Mouse (Mus musculus) forebrain, embryonic 13.5 days (tissue): Measurements from ENCODE around the gene Msi2. TPM values are rescaled to one million over a fixed set of nuclear protein-coding genes. Genes with fewer than 3 reads are reported as not detected.

Experiments
- ATAC-seq: fragments of 200-750 bp; cut with Nextera tagmentation; 2 replicates; pipeline ENCODE4 v1.8.0; 2017
- H3K27ac ChIP-seq: fragments of 300-500 bp; sonication (generic); 2 replicates; pipeline ENCODE4 v1.5.1; 2015; ENCODE audit warnings: inconsistent platforms, mild to moderate bottlenecking, moderate library complexity
- H3K27me3 ChIP-seq: fragments of 300-500 bp; sonication (generic); 2 replicates; pipeline ENCODE4 v1.6.1; 2015; ENCODE audit warnings: mild to moderate bottlenecking, inconsistent platforms
- H3K36me3 ChIP-seq: fragments of 300-500 bp; sonication (generic); 2 replicates; pipeline ENCODE4 v1.6.1; 2015; ENCODE audit warnings: mild to moderate bottlenecking, inconsistent platforms; ENCODE audit not compliant: poor library complexity, severe bottlenecking
- H3K4me1 ChIP-seq: fragments of 300-500 bp; sonication (generic); 2 replicates; pipeline ENCODE4 v1.6.1; 2015; ENCODE audit warnings: inconsistent platforms
- H3K4me2 ChIP-seq: fragments of 300-500 bp; sonication (generic); 2 replicates; pipeline ENCODE4 v1.6.1; 2015; ENCODE audit warnings: inconsistent platforms, mild to moderate bottlenecking, moderate library complexity
- H3K4me3 ChIP-seq: fragments of 300-500 bp; sonication (generic); 2 replicates; pipeline ENCODE4 v1.5.1; 2015; ENCODE audit warnings: mild to moderate bottlenecking, inconsistent platforms
- H3K9ac ChIP-seq: fragments of 300-500 bp; sonication (generic); 2 replicates; pipeline ENCODE4 v1.6.1; 2015; ENCODE audit warnings: mild to moderate bottlenecking, inconsistent platforms
- H3K9me3 ChIP-seq: fragments of 300-500 bp; sonication (generic); replicated peaks from 2 replicates; pipeline ENCODE4 v1.6.1; 2016; ENCODE audit warnings: inconsistent platforms
- WGBS: fragments of 180-500 bp; shearing (Covaris S2); methylation state at CpG from one replicate; pipeline ENCODE4 v1.1.7; 2015; 5-methylcytosine and 5-hydroxymethylcytosine counted together
- polyA plus RNA-seq: library from polyadenylated mRNA; unstranded; fragments of >200 nt; fragmentation: Nextera tagmentation; extraction: Ambion mirVana; gene quantifications from 2 replicates; pipeline ENCODE4 v1.2.1, GENCODE M21; 2015

Msi2 gene
- polyA plus RNA-seq, 1 experiment from 2014 or later, result 31.5 TPM

- peak overlapping the region; percentile 60 for H3K27ac ChIP-seq
Observed at GRCm38 (mm10) chr11:88551034-88551433, 167.3 kb downstream of the Msi2 start.

DNA sequence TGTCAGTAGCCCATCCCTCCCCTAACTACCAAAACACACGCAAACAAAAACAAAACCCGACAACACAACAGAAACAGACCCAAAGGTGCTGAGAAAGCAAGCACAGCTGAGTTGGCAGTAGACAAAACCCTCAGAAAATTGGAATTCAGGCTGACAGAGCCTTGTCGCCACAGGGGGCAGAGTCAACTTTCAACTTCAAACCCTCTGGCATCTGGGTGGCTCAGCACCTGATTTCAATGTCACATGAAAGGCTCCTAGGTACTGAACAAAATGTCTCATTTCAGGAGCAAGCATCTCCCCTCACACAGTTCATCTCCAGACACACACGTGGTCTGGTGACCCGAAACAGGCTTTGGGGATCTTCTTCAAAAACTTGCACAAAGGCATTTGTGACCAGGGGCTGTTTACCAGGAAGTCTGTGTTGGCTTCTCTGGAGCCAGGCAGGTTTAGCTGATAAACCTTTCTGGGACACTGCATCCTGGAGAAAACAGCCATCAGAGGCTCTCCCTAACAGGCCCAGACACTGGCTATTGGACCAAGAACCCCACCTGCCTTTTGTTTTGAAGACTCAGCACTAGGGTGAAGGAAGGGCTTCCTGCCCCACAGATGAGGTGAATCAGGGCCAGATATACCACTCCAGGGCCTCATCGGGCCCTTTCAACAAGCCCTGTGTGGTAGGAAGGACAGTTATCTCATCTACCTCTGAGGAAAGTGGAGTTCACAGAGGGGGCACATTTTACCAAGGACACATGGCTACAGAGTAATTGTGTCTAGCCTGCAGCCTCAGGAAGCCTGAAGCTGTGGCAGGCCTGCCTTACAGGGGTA lies 168.0 kb downstream of the Msi2 start:
- H3K27ac ChIP-seq, result peak overlapping the region; percentile 60
- H3K9me3 ChIP-seq, result no peaks in the 10 kb centered on the region
- ATAC-seq, result no peak
- H3K4me1 ChIP-seq, result peaks cover 88% of the 10 kb centered on the region
- H3K9ac ChIP-seq, result peak overlapping the region; percentile 38
- no peak overlapping the region for H3K4me2 ChIP-seq
- WGBS, result 34% methylated on average over 6 of the region's 6 CpGs
- H3K27me3 ChIP-seq, result no peaks in the 10 kb centered on the region
- H3K4me3 ChIP-seq, result no peak overlapping the region
- H3K36me3 ChIP-seq, result no peaks in the 10 kb centered on the region

More at GRCm38 (mm10) chr11:88551034-88551433, 167.3 kb downstream of the Msi2 start:
- H3K9me3 ChIP-seq, result no peaks in the 10 kb centered on the region
- peaks cover 95% of the 10 kb centered on the region for H3K4me1 ChIP-seq
- peak overlapping the region; percentile 38; the same call in 1 of the 2 replicates for H3K9ac ChIP-seq
- ATAC-seq, result peak; percentile 72
- no peaks in the 10 kb centered on the region for H3K27me3 ChIP-seq
- H3K4me2 ChIP-seq, result no peak overlapping the region
- 15% methylated on average over 3 of the region's 3 CpGs for WGBS
- H3K4me3 ChIP-seq, result no peak overlapping the region
- H3K36me3 ChIP-seq, result no peaks in the 10 kb centered on the region

DNA sequence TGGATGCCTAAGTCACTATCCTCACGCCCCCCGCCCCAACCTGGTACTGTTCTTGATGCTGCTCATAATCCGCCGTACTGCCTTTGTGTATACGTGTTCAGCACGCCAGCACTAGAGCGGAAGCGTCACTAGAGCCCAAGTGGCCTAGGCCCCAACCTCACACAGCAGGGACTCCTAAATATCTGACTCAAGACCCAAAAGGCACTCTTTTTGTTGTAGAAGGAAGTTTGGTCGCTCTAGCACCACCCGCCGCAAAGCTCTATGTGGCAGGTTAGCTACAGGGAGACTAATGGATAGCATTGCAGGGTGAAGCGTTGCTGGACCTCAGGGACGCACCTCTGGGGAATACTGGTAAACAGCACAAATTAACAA lies 168.8 kb downstream of the Msi2 start:
- H3K27me3 ChIP-seq, result no peaks in the 10 kb centered on the region
- no peak overlapping the region for H3K9ac ChIP-seq
- 69% methylated on average over 13 of the region's 13 CpGs for WGBS
- H3K9me3 ChIP-seq, result no peaks in the 10 kb centered on the region
- H3K4me2 ChIP-seq, result no peak overlapping the region
- no peak overlapping the region for H3K27ac ChIP-seq
- no peaks in the 10 kb centered on the region for H3K36me3 ChIP-seq
- no peak overlapping the region for H3K4me3 ChIP-seq
- no peak for ATAC-seq
- H3K4me1 ChIP-seq, result peaks cover 80% of the 10 kb centered on the region

DNA sequence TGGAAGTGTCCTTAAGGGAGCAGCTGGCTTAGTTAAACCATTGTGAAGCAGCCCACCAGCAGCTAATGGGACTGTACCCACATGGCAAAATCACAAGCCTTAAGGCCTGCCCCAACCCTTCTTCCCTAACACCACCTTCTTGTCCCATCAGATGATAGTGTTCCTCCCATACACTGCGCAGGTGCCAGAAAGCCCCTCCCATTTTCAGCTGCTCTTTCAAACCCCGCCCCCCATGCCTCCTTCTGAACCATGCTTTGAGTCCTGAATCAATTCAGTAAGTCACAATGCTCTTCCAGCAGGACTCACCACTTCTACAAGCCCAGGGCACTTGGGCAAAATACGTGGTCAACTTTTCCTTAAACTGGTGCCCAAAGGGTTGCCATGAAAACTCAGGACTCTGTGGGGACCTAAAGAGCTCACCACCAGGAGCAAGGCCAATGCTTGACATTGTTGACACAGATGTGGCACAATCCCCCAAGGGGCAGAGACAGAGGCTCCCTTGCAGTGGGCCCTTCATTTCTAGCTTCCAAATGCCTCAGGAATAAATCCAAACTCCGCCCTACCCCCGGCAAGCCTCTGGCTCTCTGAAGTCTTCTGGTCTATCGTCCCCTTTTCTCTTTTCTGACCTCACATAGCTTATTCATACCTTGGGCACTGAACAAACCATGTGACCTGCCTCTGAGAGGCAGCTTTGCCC lies 169.3 kb downstream of the Msi2 start:
- Histone ChIP-seq H3K9me3 (no peaks in the 10 kb centered on the region), H3K4me2 (no peak overlapping the region), H3K4me3 (no peak overlapping the region), H3K9ac (no peak overlapping the region), H3K36me3 (no peaks in the 10 kb centered on the region), H3K27me3 (no peaks in the 10 kb centered on the region), H3K27ac (peak overlapping the region; percentile 4; the same call in 1 of the 2 replicates), H3K4me1 (peaks cover 79% of the 10 kb centered on the region)
- 68% methylated on average over 6 of the region's 6 CpGs for WGBS
- ATAC-seq, result 0 out of 2 replicates have a peak, but pooled peaks have one; percentile 28

GRCm38 (mm10) chr11:88548423-88548822 lies 169.9 kb downstream of the Msi2 start:
- Histone ChIP-seq H3K9ac (no peak overlapping the region), H3K27ac (0 out of 2 replicates have a peak overlapping the region, but pooled peaks have one; percentile 4), H3K36me3 (no peaks in the 10 kb centered on the region), H3K4me3 (no peak overlapping the region), H3K4me2 (no peak overlapping the region), H3K9me3 (no peaks in the 10 kb centered on the region), H3K27me3 (no peaks in the 10 kb centered on the region), H3K4me1 (peaks cover 79% of the 10 kb centered on the region)
- WGBS, result 70% methylated on average over 7 of the region's 7 CpGs
- no peak for ATAC-seq

DNA sequence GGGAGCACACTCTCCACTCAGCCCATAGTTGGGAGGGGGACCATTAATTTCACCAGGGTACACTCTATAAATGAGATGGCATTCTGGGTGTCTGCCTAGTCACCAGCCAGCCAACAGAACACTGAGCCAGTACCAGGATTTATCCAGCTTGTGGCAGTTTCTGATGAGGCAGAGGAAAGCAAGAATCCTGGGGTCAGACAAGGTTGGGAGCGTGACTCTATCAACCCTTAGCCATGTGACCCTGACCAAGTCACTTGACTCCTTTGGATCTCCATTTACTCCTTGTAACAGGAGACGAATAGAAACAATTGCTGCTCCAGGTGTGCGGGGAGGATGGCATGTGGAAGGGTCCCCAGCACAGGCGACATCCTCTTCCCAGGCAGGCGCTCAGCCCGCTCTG lies 174.5 kb downstream of the Msi2 start:
- peaks cover 78% of the 10 kb centered on the region for H3K4me1 ChIP-seq
- no peak for ATAC-seq

GRCm38 (mm10) chr11:88542817-88543216 lies 175.5 kb downstream of the Msi2 start:
- H3K4me1 ChIP-seq, result peaks cover 78% of the 10 kb centered on the region
- 0 out of 2 replicates have a peak overlapping the region, but pooled peaks have one; percentile 5 for H3K27ac ChIP-seq
- 36% methylated on average over 3 of the region's 3 CpGs for WGBS
- no peaks in the 10 kb centered on the region for H3K9me3 ChIP-seq
- H3K4me3 ChIP-seq, result no peak overlapping the region
- H3K36me3 ChIP-seq, result no peaks in the 10 kb centered on the region
- H3K9ac ChIP-seq, result no peak overlapping the region
- H3K4me2 ChIP-seq, result no peak overlapping the region
- ATAC-seq, result no peak
- no peaks in the 10 kb centered on the region for H3K27me3 ChIP-seq

More for the DNA sequence above, 174.5 kb downstream of the Msi2 start:
- no peaks in the 10 kb centered on the region for H3K27me3 ChIP-seq
- WGBS, result 86% methylated on average over 6 of the region's 6 CpGs
- no peak overlapping the region for H3K4me2 ChIP-seq
- no peaks in the 10 kb centered on the region for H3K9me3 ChIP-seq
- no peak overlapping the region for H3K27ac ChIP-seq
- H3K36me3 ChIP-seq, result no peaks in the 10 kb centered on the region
- H3K4me3 ChIP-seq, result no peak overlapping the region
- H3K9ac ChIP-seq, result no peak overlapping the region

GRCm38 (mm10) chr11:88541666-88542639 lies 176.4 kb downstream of the Msi2 start:
- 90% methylated on average over 15 of the region's 15 CpGs for WGBS
- H3K4me1 ChIP-seq, result peaks cover 78% of the 10 kb centered on the region
- H3K27me3 ChIP-seq, result no peaks in the 10 kb centered on the region
- no peak overlapping the region for H3K4me2 ChIP-seq
- H3K4me3 ChIP-seq, result no peak overlapping the region
- H3K9me3 ChIP-seq, result no peaks in the 10 kb centered on the region
- H3K36me3 ChIP-seq, result no peaks in the 10 kb centered on the region
- H3K27ac ChIP-seq, result peak overlapping the region; percentile 5; the same call in 1 of the 2 replicates
- H3K9ac ChIP-seq, result no peak overlapping the region
- no peak for ATAC-seq

GRCm38 (mm10) chr11:88539637-88540478 lies 178.5 kb downstream of the Msi2 start:
- no peaks in the 10 kb centered on the region for H3K36me3 ChIP-seq
- peak; percentile 29; the same call in 1 of the 2 replicates for ATAC-seq
- H3K27ac ChIP-seq, result peak overlapping the region; percentile 54
- H3K9ac ChIP-seq, result no peak overlapping the region
- H3K27me3 ChIP-seq, result no peaks in the 10 kb centered on the region
- H3K4me2 ChIP-seq, result no peak overlapping the region
- no peak overlapping the region for H3K4me3 ChIP-seq
- peaks cover 94% of the 10 kb centered on the region for H3K4me1 ChIP-seq
- 28% methylated on average over 8 of the region's 8 CpGs for WGBS
- no peaks in the 10 kb centered on the region for H3K9me3 ChIP-seq

DNA sequence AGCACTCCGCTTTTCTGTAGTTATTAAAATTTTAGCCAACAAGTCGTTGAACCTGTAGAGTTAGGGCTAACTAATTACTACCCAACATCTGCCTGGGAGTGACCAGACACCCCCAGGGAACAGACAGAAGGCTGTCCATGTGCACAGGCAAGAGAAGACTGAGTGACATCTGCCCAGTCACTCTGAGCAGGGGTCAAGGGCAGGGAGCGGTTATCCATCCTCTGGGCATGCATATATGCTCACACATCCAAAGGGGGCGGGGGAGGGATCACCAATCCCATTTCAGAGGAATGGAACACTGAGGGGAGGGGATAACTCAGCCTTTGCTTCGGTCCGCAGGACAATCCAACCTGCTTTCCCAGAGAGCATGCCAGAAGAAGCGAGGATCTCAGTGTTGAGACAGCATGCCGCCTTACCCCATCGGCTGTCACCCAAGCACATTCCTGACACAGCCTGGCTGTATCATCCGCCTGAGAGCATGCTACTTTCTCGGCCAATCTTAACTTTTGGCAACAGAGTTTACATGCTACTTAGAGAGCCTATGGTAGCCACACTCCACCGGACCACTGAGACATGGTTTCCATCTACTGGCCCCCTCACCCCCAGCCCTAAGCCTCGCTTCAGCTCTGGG lies 179.5 kb downstream of the Msi2 start:
- H3K36me3 ChIP-seq, result no peaks in the 10 kb centered on the region
- no peak overlapping the region for H3K4me3 ChIP-seq
- H3K9ac ChIP-seq, result no peak overlapping the region
- no peak overlapping the region for H3K4me2 ChIP-seq
- peaks cover 98% of the 10 kb centered on the region for H3K4me1 ChIP-seq
- no peak for ATAC-seq
- H3K27me3 ChIP-seq, result no peaks in the 10 kb centered on the region
- WGBS, result 75% methylated on average over 13 of the region's 13 CpGs
- H3K9me3 ChIP-seq, result no peaks in the 10 kb centered on the region
- peak overlapping the region; percentile 54; the same call in 1 of the 2 replicates for H3K27ac ChIP-seq
